Mouse (Mus musculus) thymus, adult 2 months (tissue): ENCODE data around the gene Gstt2.

Experiments used
- CTCF ChIP-seq: fragments of 200-500 bp; IDR thresholded peaks from 2 replicates; pipeline ENCODE4 v1.5.1; 2012; ENCODE audit warnings: mild to moderate bottlenecking, control low read depth, low read length, moderate library complexity, borderline replicate concordance; ENCODE audit not compliant: control insufficient read depth, poor library complexity, insufficient read depth; ENCODE audit errors: extremely low read depth
- POLR2A ChIP-seq: fragments of 200-500 bp; IDR thresholded peaks from 2 replicates; pipeline ENCODE4 v1.6.1; 2012; ENCODE audit warnings: mild to moderate bottlenecking, low read length, control low read depth, moderate library complexity; ENCODE audit not compliant: control insufficient read depth, poor library complexity, insufficient read depth; ENCODE audit errors: extremely low read depth

- TF ChIP-seq CTCF (peak; percentile 68; the same call in 1 of the 2 replicates), POLR2A (no peak)
Measured at GRCm38 (mm10) chr10:75832272-75832895, 4.8 kb downstream of the Gstt2 start.
